25 mouse cellular contexts compared by ENCODE assay signal in the genomic region with DNA sequence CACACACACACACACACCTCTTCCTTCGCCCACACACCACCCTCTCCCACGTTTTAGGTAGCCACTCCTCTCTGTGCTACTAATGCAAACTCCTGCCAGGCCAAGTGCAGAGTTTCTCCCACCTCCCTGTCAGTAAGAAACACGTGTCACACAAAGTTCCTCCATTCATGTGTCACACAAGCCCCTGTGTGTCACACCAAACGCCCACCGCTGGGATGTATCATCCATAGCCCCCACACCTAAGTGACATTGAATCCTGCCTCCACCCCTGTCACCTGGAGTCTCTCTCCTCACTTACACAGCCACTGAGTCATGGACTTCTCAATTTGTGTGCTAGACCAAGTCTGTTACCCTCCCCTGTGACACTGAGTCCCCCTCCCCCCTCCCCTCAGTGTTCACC. TPM values are rescaled to one million over a fixed set of nuclear protein-coding genes. Genes with fewer than 3 reads are reported as not detected.
"Had no signal": no experiment of that assay in that cellular context is flagged by ENCODE, and none has a peak within 500 bp of the region (broad histone marks: within the 10 kb centered on the region; RNA-seq: fewer than 3 reads in every experiment).

No protein-coding gene starts in this region.

- ATAC-seq: liver, postnatal 0 days; lung, postnatal 0 days; midbrain, embryonic 13.5 days; midbrain, embryonic 15.5 days had no signal

- H3K9me3 ChIP-seq: liver, embryonic 15.5 days; lung, embryonic 15.5 days; megakaryocyte, embryonic 14.5 days; midbrain, embryonic 13.5 days; midbrain, embryonic 15.5 days; neural tube, embryonic 12.5 days had no signal

- DNase-seq: liver, postnatal 0 days; lung, adult 2 months; lung, postnatal 14 days; lung, postnatal 36 days; retina, postnatal 1 day; right cerebral cortex, postnatal 14 days; right cerebral cortex, postnatal 4 days; spleen, adult 18-20 months; thymus, adult 2 months; thymus, postnatal 25 days; thymus, postnatal 4 days had no signal

- H3K27me3 ChIP-seq: liver, embryonic 15.5 days; lung, embryonic 15.5 days; midbrain, embryonic 13.5 days; midbrain, embryonic 15.5 days; neural tube, embryonic 12.5 days had no signal

- H3K4me2 ChIP-seq: liver, embryonic 15.5 days; lung, embryonic 15.5 days; midbrain, embryonic 11.5 days; midbrain, embryonic 13.5 days; midbrain, embryonic 15.5 days; neural tube, embryonic 12.5 days had no signal

- H3K4me3 ChIP-seq: liver, embryonic 15.5 days; lung, embryonic 15.5 days; megakaryocyte, embryonic 14.5 days; midbrain, embryonic 13.5 days; midbrain, embryonic 15.5 days; neural tube, embryonic 12.5 days had no signal

- H3K4me1 ChIP-seq: liver, embryonic 15.5 days; lung, embryonic 15.5 days; megakaryocyte, embryonic 14.5 days; midbrain, embryonic 13.5 days; neural tube, embryonic 12.5 days had no signal

- H3K9ac ChIP-seq: liver, embryonic 15.5 days; liver, postnatal 0 days; lung, embryonic 15.5 days; midbrain, embryonic 13.5 days; midbrain, embryonic 15.5 days; neural tube, embryonic 12.5 days had no signal

- H3K36me3 ChIP-seq: liver, embryonic 15.5 days had no signal

- H3K27ac ChIP-seq: liver, embryonic 15.5 days; lung, embryonic 15.5 days; macrophage; midbrain, embryonic 13.5 days; midbrain, embryonic 15.5 days; neural tube, embryonic 12.5 days had no signal

RNA-seq across cellular contexts. Expression of gene Rtl1, which starts 17.9 kb away (rescaled TPM):
- total RNA-seq: megakaryocyte progenitor cell, adult 5-6 weeks; monocyte, adult 5-6 weeks; neutrophil, adult 5-6 weeks had no signal
- polyA plus RNA-seq: lung, adult 2 months; macrophage; small intestine, adult 2 months; testis, adult 2 months had no signal
